Mouse (Mus musculus) cerebellum, adult (tissue): ENCODE measurements around the gene Pde10a.

Experiments
- ATAC-seq: cut with Nextera tagmentation; 2 replicates; pipeline ENCODE4 v1.9.2; 2017; ENCODE audit warnings: mild to moderate bottlenecking, moderate library complexity, mixed read lengths; ENCODE audit not compliant: insufficient number of reproducible peaks, low FRiP score, low TSS enrichment

Gene Pde10a

DNA sequence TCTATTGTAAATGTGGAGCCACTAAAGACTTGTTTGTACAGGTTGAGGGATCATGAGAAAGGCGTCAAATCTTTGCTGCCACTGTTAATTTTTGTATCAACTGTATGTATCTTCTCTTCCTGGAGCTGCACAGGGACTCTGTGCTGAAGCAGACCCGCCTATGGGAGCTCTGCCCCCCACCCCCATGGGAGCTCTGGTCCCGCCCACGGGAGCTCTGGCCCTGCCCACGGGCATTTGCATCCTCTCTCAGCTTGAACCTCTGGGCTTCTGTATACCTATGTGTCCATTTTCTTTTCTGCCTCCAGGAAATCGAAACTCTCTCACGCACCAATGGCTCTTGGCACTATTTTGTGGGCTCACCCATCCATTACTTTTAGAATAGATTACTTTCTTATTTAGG lies 203.5 kb downstream of the Pde10a start:
- ATAC-seq: no peak

DNA sequence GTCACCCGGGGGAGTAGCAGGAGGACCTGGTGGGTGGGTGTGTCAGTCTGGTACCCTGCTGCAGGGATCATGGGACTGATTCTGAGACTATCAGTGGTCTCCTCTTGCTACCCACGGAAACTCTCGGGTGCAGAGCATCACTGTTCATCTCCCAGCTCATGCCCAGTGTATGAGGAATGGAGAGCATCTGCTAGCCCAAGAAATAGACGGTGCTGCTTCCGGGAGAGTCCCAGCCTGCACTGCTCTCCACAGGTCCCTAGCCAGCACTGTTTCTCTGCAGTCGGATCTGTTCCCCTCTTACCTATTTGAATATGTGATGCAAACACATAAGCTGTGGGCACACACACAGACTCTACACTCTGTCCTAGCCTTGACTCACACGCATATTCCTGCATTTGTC lies 204.6 kb downstream of the Pde10a start:
- ATAC-seq: no peak

DNA sequence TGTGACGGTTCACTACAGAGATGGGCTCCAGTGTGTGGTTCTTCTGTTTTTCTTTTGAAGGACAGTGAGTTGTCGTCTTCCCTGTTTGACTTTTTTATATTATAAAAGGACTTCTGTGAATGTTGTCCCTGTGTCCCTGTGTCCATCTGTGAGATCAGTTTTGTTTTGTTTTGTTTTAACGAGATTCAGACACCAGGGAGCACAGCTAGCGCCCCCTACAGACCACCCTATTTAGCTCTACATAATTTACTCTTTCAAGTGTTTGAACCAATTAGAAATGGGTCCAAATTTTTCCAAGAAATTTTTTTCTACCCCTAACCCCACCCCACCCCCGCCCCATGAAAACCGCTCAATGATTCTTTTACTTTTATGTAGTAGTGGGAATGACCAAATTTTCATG lies 205.9 kb downstream of the Pde10a start:
- ATAC-seq: no peak

GRCm38 (mm10) chr17:8736259-8736658 lies 211.1 kb downstream of the Pde10a start:
- ATAC-seq: no peak

GRCm38 (mm10) chr17:8742772-8743171 lies 217.6 kb downstream of the Pde10a start:
- ATAC-seq: no peak

DNA sequence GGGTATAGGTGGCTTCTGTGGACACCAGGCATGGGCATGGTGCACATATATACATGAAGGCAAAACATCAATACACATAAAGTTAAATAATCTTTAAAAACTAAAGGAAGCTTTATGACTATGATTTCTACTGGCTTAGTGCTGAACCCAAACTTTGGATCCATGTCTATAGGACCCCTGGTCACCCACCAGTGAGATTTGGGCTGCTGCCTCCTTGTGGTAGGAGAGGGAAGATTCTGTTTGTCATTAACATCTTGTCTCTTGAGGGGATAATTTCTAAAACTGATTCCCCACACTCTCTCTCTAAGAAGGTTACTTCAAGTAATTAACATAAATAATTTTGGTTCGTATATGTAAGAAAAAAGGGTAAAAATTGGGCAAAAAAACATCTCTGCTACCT lies 220.2 kb downstream of the Pde10a start:
- no peak for ATAC-seq

GRCm38 (mm10) chr17:8749426-8749825 lies 224.3 kb downstream of the Pde10a start:
- ATAC-seq: no peak

GRCm38 (mm10) chr17:8757576-8757975 lies 232.4 kb downstream of the Pde10a start:
- no peak for ATAC-seq

GRCm38 (mm10) chr17:8763248-8763647 lies 238.1 kb downstream of the Pde10a start:
- ATAC-seq: no peak

- no peak for ATAC-seq
Observed at GRCm38 (mm10) chr17:8765987-8766576, 240.9 kb downstream of the Pde10a start.

DNA sequence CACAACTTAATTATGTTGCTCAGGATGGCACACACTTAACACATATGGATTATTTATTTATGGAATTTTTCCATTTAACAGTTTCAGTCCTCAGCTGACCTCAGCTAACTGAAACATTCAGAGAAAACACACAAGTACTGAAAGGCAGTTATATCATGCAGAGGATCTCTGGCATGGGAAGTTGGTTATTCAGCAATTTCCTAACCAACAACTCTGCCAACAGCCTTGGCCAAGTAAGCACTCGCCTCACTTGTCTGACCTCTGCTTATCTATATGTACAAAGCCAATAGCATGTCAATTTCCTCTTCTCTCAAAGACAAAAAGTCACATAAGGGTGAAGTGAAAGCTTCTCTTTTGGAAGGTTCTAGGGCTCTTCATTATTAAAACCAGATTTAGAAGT lies 244.0 kb downstream of the Pde10a start:
- ATAC-seq: no peak

GRCm38 (mm10) chr17:8773391-8773790 lies 248.2 kb downstream of the Pde10a start:
- no peak for ATAC-seq

DNA sequence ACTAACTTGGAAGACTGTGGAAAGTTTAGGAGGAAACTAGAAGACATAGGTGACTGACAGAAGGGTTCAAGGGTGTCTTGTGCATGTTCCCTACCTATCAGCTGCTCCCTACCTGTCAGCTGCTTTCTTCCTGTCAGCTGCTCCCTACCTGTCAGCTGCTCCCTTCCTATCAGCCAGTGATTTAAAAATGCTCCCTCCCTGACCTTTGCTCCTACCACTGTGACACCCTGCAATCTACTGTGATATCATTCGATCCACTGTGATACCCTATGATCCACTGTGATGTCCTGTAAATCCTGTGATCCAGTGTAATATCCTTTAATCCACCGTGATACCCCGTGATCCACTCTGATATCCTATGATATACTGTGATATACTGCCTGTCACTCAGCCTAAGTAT lies 249.1 kb downstream of the Pde10a start:
- no peak for ATAC-seq

GRCm38 (mm10) chr17:8775571-8776161 lies 250.5 kb downstream of the Pde10a start:
- 0 out of 2 replicates have a peak, but pooled peaks have one; percentile 31 for ATAC-seq

GRCm38 (mm10) chr17:8777710-8778109 lies 252.5 kb downstream of the Pde10a start:
- ATAC-seq: no peak

- ATAC-seq: no peak
Observed at GRCm38 (mm10) chr17:8778839-8779238, 253.7 kb downstream of the Pde10a start.

GRCm38 (mm10) chr17:8780484-8780883 lies 255.3 kb downstream of the Pde10a start:
- no peak for ATAC-seq

- ATAC-seq: no peak
Observed at GRCm38 (mm10) chr17:8781040-8781439, 255.9 kb downstream of the Pde10a start.

GRCm38 (mm10) chr17:8781576-8781975 lies 256.4 kb downstream of the Pde10a start:
- no peak for ATAC-seq

DNA sequence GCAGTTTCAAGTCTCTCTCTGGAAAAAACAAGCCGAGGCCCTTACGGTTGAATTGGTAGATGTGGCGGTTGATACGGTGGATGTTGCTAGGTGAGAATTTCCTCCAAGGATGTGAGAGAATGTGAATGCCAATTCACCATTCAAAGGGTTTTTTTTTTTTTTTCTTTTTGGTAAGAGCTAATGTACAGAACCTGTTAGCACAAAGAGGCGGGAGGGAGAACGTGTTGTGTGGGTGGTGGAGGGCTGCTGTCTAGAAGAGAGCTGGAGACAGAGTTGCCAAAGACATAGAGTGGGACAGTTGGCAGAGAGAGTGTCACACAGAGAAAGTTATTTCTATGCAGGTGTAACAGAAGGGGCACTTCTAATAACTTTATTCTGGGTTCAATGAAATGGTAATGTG lies 260.7 kb downstream of the Pde10a start:
- no peak for ATAC-seq

GRCm38 (mm10) chr17:8786484-8786883 lies 261.3 kb downstream of the Pde10a start:
- ATAC-seq: no peak

GRCm38 (mm10) chr17:8787762-8788161 lies 262.6 kb downstream of the Pde10a start:
- ATAC-seq: no peak
